Mouse (Mus musculus) neural tube, embryonic 15.5 days (tissue): ENCODE measurements at regions not wholly inside any gene's neighbourhood (a gene's known extent, or its start where the extent isn't known, plus 50 kb on each side); places are given as distances from the start of the nearest gene placed in this dataset.
A peak's percentile ranks its signal among the peaks of the same experiment; 100 is the strongest.

Experiments used
- ATAC-seq: fragments of 200-750 bp; cut with Nextera tagmentation; 2 replicates; pipeline ENCODE4 v1.8.0; 2017; ENCODE audit warnings: mild to moderate bottlenecking, moderate TSS enrichment, moderate library complexity; ENCODE audit not compliant: low FRiP score
- H3K27ac ChIP-seq: fragments of 300-500 bp; sonication (generic); replicated peaks from 2 replicates; pipeline ENCODE4 v1.5.1; 2015; ENCODE audit warnings: mild to moderate bottlenecking, inconsistent platforms
- H3K27me3 ChIP-seq: fragments of 300-500 bp; sonication (generic); replicated peaks from 2 replicates; pipeline ENCODE4 v1.6.1; 2015; ENCODE audit warnings: inconsistent platforms
- H3K36me3 ChIP-seq: fragments of 300-500 bp; sonication (generic); 2 replicates; pipeline ENCODE4 v1.6.1; 2015; ENCODE audit warnings: inconsistent platforms
- H3K4me1 ChIP-seq: fragments of 300-500 bp; sonication (generic); 2 replicates; pipeline ENCODE4 v1.6.1; 2015; ENCODE audit warnings: inconsistent platforms
- H3K4me2 ChIP-seq: fragments of 300-500 bp; sonication (generic); 2 replicates; pipeline ENCODE4 v1.6.1; 2015; ENCODE audit warnings: inconsistent platforms, mild to moderate bottlenecking, moderate library complexity
- H3K4me3 ChIP-seq: fragments of 300-500 bp; sonication (generic); replicated peaks from 2 replicates; pipeline ENCODE4 v1.5.1; 2015; ENCODE audit warnings: mild to moderate bottlenecking, inconsistent platforms
- H3K9ac ChIP-seq: fragments of 300-500 bp; sonication (generic); replicated peaks from 2 replicates; pipeline ENCODE4 v1.6.1; 2015; ENCODE audit warnings: mild to moderate bottlenecking, inconsistent platforms
- H3K9me3 ChIP-seq: fragments of 300-500 bp; sonication (generic); replicated peaks from 2 replicates; pipeline ENCODE4 v1.6.1; 2016; ENCODE audit warnings: inconsistent platforms
- WGBS: fragments of 180-500 bp; shearing (Covaris S2); methylation state at CpG from one replicate; pipeline ENCODE4 v1.1.7; 2015; ENCODE audit warnings: mixed read lengths; 5-methylcytosine and 5-hydroxymethylcytosine counted together

DNA sequence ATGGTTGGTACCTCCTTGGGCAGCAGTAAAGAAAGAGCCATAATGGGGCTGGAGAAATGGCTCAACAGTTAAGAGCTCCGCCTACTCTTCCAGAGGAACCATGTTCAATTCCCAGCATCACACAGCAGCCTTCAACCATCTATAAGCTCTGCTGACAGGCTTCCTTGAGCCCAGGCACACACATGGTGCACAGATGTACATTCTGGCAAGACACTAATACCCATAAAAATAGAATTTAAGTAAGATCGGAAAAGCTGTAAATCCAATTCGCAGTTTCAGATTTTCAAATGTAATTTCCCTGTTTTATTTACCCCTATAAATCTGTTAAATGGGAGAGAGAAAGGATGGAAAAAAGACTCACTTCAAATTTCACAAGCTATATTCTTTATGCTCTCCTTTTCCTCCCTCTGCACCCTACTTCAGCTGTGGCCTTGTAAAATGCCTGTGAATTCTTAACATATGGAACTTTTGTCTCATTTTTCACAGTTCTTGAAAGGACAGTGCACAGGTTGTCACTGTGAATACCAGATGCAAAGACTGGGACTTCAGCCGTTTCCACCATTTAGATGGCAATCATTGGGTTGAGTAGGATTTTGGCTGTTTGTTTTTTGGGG, 58.5 kb upstream of the Ccdc90b start:
- Histone ChIP-seq H3K9me3 (no peaks in the 10 kb centered on the region), H3K27me3 (no peaks in the 10 kb centered on the region), H3K4me3 (no peak overlapping the region), H3K4me1 (no peaks in the 10 kb centered on the region), H3K36me3 (no peaks in the 10 kb centered on the region), H3K4me2 (no peak overlapping the region), H3K9ac (no peak overlapping the region), H3K27ac (no peak overlapping the region)
- ATAC-seq = no peak
- 87% methylated on average over 4 of the region's 4 CpGs for WGBS

DNA sequence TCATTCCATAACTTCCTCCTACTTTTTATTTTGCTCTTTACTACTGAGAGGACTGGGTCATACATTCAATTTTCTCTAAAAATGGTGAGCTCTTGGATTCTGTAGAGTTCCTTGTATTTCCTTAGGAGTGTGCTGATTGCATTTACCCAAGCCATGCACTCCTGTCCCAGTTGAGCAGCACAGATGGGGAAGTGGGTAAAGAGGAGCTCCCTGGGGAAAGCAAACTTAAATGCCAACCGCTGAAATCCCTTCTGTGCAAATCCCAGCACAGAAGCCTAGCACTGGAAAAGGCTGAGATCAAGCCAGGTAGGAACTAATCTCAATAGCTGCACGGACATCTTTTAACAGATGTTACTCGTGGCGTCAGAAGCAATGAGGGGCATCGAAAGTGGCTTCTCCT, 54.6 kb upstream of the Ccdc90b start:
- Histone ChIP-seq H3K4me3 (no peak overlapping the region), H3K9me3 (no peaks in the 10 kb centered on the region), H3K9ac (no peak overlapping the region), H3K36me3 (no peaks in the 10 kb centered on the region), H3K4me2 (no peak overlapping the region), H3K4me1 (no peaks in the 10 kb centered on the region), H3K27me3 (no peaks in the 10 kb centered on the region), H3K27ac (no peak overlapping the region)
- peak; percentile 57 for ATAC-seq
- 56% methylated on average over 5 of the region's 5 CpGs for WGBS

DNA sequence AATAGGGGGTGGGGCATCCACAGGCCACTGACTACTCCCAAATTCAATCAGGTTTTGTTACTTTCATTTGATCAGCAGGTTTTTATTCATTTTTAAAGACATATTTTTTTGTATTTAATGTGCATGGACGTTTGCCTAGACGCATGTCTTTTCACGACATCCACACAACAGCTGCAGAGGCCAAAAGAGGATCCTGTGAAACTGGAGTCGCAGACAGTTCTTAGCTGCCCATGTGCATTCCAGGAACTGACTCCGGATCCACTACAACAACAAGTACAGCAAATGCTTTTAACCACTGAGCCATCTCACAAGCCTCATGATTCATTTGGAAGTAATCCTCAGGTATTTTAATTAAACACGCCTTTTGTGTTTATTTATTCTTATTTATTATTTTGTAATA, 51.9 kb upstream of the Ccdc90b start:
- 89% methylated on average over 6 of the region's 6 CpGs for WGBS
- H3K9me3 ChIP-seq = no peaks in the 10 kb centered on the region
- H3K4me3 ChIP-seq = no peak overlapping the region
- no peaks in the 10 kb centered on the region for H3K4me1 ChIP-seq
- H3K27ac ChIP-seq = no peak overlapping the region
- no peaks in the 10 kb centered on the region for H3K27me3 ChIP-seq
- H3K4me2 ChIP-seq = no peak overlapping the region
- H3K9ac ChIP-seq = no peak overlapping the region
- no peaks in the 10 kb centered on the region for H3K36me3 ChIP-seq
- no peak for ATAC-seq
